Mouse (Mus musculus) cerebellum, adult 8-10 months (tissue): ENCODE data around the gene Myh15.
"Not testable (repeated sequence)": the region's sequence is repeated elsewhere in the genome, so short reads cannot be mapped to it uniquely, and the experiment has no call there.

Experiments
- DNase-seq: peaks from one replicate; pipeline ENCODE4 v3.0.0; 2022

Gene Myh15

GRCm38 (mm10) chr16:49057186-49057585 lies at the start of gene Myh15:
TSS of gene Myh15 (plus strand) at chr16:49057486.
- no peak for DNase-seq

DNA sequence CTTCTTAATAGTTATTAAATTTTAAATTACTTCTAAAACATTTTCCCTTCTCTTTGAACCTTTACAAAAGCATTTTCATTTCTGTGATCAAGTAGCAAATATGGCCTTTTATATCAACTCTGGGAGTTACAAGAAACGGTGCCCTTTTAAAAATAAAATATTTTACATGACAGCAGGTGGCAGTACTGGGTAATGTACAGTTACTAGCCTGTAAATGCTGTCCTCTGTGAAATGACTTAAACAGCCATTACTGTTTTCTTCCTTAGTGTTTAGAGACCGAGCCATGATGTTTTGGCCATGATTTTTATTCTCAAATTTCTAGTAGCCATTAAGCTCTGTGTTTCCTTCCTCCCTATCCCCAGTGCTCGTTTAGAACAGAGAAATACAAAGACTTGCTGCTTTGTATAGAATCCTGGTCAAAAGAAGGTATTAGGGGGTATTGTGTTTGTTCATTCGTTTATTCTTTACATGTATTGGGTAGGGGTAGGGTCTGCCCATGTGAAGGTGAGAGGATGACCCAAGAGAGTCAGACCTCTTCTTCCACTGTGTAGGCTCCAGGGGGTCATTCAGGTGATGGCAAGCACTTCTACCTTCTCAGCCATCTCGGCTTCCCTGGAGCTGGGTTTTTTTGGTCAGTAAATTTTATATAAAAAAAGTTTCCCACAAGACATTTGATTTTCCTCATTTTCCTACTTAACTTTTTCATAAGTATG lies 40.5 kb upstream of the Myh15 start:
- no peak for DNase-seq

DNA sequence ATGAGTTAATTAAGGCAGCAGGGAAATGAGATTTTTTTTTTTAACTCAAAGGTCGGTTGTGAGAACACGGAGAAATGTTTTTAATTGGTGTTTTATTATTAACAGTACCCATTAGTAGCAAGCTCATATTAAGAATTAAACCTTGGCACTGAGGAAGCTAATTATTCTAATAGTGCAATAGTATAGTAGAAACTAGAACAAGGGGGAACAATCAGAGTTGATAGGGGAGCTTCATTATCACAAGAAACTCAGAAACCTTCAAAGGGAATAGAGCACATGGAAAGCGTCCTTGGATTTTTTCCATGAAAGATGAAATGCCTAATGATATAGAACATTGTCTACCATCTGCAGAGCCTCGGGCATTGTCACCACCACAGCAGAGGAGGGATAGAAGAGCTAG lies 21.4 kb upstream of the Myh15 start:
- DNase-seq = no peak

DNA sequence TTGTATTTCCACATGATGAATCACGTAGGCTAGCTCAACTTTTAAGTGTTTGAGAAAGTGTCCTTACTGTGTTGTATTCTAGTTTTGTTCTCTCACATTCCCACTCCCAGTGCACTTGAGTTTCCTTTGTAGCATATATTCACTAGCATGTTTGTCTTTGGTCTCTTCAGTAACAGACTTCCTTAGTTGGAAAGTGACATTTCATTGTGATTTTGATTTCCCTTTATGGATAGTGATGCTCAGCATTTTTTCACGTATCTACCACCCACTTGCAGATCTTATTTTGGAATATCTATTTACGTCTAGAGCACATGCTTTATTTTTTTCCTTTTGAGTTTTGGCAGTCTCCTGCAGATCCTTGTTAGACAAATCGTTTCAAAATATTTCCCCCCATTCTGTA lies 19.5 kb upstream of the Myh15 start:
- no peak for DNase-seq

DNA sequence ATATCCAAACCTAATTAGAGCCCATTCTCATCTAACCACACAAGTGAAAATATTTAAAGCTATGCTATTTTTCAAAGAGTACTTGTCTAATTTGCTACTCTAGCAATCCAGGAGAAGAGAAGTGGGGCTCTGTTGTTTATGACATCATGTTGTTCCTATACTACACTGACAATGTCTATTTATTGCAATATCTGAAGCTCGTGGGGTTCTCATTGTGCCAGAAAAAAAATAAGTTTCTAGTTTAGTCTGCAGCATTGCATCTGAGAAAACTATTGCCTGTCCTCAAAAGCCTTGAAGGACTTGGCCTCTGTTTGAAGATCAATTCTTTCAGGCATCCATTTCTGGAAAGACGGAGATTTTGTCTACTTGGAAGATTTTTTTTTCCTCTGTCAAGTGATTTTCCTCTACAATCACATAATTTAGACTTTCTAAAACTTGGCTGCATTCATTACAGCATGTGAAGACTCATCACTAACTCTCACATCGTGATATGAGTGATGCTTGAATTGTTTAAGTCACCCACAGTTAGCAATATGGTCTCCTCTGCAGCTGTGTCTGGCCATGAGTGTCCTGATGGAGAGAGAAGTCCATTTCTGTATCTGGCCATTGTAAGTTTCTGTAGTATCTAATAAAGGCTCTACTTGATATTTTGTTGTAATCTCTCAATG lies 16.6 kb upstream of the Myh15 start:
- DNase-seq = no peak

GRCm38 (mm10) chr16:49049214-49049613 lies 8.1 kb upstream of the Myh15 start:
- DNase-seq = no peak

- no peak for DNase-seq
Observed at GRCm38 (mm10) chr16:49069256-49069963, 12.1 kb downstream of the Myh15 start.

DNA sequence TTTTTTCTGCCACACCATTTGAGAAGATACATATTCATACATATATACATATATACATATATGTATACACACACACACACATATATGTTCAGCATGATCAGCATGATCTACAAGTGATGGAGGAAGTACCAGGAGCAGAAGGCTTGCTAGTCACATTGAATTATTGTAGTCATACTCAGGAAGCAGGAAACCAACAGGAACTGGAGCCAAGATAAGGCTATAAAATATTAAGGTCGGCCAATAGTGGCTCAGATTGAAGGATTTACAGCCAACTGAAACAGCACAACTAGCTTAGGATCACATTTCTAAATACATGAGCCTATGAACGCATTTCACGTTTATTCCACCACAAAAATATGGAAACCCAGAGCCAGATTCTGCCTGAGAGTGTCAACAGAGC lies 14.0 kb downstream of the Myh15 start:
- DNase-seq = no peak

DNA sequence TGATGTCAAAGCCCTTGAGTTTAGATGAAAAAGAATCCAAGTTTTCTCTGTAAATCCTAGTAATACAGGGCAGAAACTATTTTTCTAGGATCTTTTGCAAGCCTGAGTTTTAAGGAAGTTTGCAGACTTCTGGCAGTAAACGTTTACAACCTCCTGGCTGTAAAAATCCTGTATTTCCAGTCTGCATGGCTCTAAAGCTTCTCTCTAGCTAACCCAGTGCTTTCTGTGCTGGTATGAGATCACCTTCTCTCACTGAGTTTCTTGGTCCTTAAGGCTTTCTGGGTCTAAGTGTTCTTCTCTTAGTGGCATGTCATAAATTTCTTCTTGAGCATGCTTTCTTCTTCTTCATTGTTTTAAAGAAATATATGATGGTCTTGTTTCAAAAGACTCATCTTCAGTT lies 70.7 kb downstream of the Myh15 start:
- DNase-seq = no peak

DNA sequence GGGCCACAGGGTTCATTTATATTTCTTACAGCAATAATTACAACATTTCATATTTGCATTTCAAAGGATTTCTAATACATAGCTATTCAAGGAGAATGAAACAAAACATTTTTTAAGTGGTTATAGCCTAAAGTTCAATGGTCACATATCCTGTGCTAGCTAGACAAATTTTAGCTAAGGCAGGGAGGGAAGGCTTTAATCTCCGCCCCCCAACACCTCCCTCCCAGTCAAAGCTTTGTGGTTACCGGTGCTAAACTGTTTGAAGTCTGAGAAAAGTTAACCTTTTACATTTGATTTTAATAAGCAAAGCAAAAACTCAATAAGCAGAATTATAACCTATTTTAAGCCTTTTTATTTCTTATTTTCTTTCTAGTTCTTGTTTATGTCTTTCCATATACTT lies 98.9 kb downstream of the Myh15 start:
- DNase-seq = no peak

- peak; percentile 57 for DNase-seq
Observed at GRCm38 (mm10) chr16:49164349-49165137, 107.3 kb downstream of the Myh15 start.

GRCm38 (mm10) chr16:49165728-49166127 lies 108.4 kb downstream of the Myh15 start:
- DNase-seq = no peak

DNA sequence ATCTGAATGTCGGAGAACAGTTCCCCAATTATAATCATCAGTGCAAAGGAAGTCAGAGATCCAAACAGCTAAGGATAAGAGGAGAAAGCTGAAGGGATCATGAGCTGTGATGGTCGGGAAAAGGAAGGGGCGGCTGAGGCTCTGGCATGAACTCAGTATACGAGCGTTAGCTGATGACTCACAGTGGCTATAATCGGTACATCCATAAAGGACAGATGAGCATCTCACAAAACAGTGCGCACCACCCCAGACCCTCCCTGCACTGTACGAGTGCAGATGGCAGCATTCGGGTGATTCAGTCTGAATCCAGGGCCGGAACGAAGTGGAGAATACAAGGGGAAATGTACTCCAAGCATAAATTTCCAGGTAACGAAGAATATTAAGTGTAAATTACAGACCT lies 110.0 kb downstream of the Myh15 start:
- no peak for DNase-seq

- no peak for DNase-seq
Observed at GRCm38 (mm10) chr16:49175077-49175476, 117.8 kb downstream of the Myh15 start.

GRCm38 (mm10) chr16:49175729-49176395 lies 118.6 kb downstream of the Myh15 start:
- no peak for DNase-seq

GRCm38 (mm10) chr16:49193521-49193920 lies 136.2 kb downstream of the Myh15 start:
- DNase-seq = no peak

GRCm38 (mm10) chr16:49193986-49194385 lies 136.7 kb downstream of the Myh15 start:
- DNase-seq = no peak

GRCm38 (mm10) chr16:49196290-49196689 lies 139.0 kb downstream of the Myh15 start:
- DNase-seq = no peak

DNA sequence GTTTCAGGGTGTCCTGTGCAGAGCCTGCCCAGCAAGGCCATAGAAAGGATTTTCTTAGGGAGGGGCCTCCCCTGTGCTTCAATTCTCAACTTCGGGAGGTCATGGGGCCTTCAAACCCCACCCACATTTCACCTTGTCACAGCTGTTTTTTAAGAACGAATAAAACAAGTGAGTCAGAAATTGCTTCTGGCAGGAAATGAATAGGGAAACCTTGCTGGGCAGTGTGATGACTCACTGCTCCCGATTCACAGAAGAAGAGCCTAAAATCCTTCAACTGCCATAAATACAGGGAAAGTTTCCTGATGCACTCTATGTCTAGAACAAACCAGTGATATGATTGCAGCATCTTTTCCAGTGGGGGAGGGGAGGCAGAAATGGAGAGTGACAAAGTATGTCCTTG lies 140.7 kb downstream of the Myh15 start:
- no peak for DNase-seq

GRCm38 (mm10) chr16:49223733-49224132 lies 166.4 kb downstream of the Myh15 start:
- no peak for DNase-seq

GRCm38 (mm10) chr16:49243517-49243916 lies 186.2 kb downstream of the Myh15 start:
- DNase-seq = not testable (repeated sequence)
